Mouse (Mus musculus): ENCODE measurements at regions not wholly inside any gene's neighbourhood (a gene's known extent, or its start where the extent isn't known, plus 50 kb on each side); places are given as distances from the start of the nearest gene placed in this dataset.

- intact Hi-C loops (cut with DNase I), result no loop called here
- no peak for DNase-seq (ENCODE audit: extremely low spot score in 1 of 2, low spot score in 2 of 2)
Measured at GRCm38 (mm10) chr5:54741440-54741839, 743.1 kb downstream of the Stim2 start.

- no peak for DNase-seq (ENCODE audit: extremely low spot score in 1 of 2, low spot score in 2 of 2)
- intact Hi-C loops (cut with DNase I), result no loop called here
Measured at GRCm38 (mm10) chr5:54746973-54747372, 748.7 kb downstream of the Stim2 start.

GRCm38 (mm10) chr5:54753372-54753771 is 755.1 kb downstream of the Stim2 start:
- intact Hi-C loops (cut with DNase I), result no loop called here
- no peak for DNase-seq (ENCODE audit: extremely low spot score in 1 of 2, low spot score in 2 of 2)

GRCm38 (mm10) chr5:54759657-54760056 is 761.4 kb downstream of the Stim2 start:
- DNase-seq (ENCODE audit: extremely low spot score in 1 of 2, low spot score in 2 of 2), result no peak
- intact Hi-C loops (cut with DNase I), result no loop called here

- DNase-seq (ENCODE audit: extremely low spot score in 1 of 2, low spot score in 2 of 2), result no peak
- intact Hi-C loops (cut with DNase I), result no loop called here
Measured at GRCm38 (mm10) chr5:54763019-54763418, 764.7 kb downstream of the Stim2 start.

- intact Hi-C loops (cut with DNase I), result no loop called here
- DNase-seq (ENCODE audit: extremely low spot score in 1 of 2, low spot score in 2 of 2), result peak; percentile 46 to 69
Measured at GRCm38 (mm10) chr5:54796953-54797450, 798.7 kb downstream of the Stim2 start.

- intact Hi-C loops (cut with DNase I), result no loop called here
- DNase-seq (ENCODE audit: extremely low spot score in 1 of 2, low spot score in 2 of 2), result no peak
Measured at GRCm38 (mm10) chr5:54827076-54827475, 828.8 kb downstream of the Stim2 start.

Measured in left cerebral cortex, postnatal 10 days (tissue).